Mouse (Mus musculus) adrenal gland, adult (tissue): ENCODE data around the gene Ppa2.

Source experiments
- DNase-seq, 2 experiments: peaks; one replicate each; pipeline ENCODE4 v3.0.0; 2022 to 2023; ENCODE audit warnings: low spot score in 1 of 2; ENCODE audit not compliant: inconsistent age in 2 of 2

The Ppa2 gene

DNA sequence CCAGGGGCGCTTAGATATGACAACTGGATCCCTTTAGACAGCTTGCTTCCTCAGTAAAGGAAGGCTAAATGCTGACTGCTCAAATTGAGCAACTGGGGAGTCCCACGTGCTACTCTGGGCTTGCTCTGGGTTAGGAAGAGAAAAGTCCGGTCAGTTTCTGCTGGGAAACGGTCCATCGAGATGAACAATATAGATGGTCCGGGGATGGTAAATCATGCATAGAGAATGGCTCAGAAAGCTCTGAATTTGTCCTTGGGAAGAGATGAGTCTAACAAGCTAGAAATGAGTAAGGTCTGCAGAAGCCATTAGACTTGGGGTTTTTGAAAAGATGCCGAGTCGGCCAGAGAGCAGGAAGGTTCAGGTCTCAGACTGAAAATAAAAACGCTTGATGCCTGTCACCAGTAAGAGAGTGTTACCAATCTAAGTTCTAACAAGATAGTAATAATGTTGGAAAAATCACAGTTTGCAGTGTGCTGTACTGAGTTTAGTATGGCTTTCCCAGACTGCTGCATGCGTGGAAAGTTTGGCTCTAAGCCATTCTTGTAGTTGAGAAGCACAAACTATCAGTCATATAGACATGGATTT is 80.0 kb downstream of the Ppa2 start:
- DNase-seq = no peak

DNA sequence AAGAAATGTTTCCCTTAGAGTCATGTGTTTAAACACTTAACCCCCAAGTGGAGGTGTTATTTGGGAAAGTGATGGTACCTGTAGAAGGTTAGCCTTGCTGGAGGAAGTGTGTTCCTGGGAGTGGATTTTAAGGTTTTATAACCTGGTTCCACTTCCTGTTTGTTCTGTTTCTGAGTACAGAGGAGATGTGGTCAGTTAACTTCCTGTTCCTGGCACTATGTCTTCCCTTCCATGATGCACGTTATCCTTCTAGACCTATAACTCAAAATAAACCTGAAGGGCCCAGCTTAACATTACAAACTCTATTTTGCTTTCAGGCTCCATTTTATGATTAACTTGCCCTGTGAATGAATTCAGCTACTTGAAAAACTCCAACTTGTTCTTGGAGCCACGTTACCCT is 84.6 kb downstream of the Ppa2 start:
- no peak for DNase-seq

DNA sequence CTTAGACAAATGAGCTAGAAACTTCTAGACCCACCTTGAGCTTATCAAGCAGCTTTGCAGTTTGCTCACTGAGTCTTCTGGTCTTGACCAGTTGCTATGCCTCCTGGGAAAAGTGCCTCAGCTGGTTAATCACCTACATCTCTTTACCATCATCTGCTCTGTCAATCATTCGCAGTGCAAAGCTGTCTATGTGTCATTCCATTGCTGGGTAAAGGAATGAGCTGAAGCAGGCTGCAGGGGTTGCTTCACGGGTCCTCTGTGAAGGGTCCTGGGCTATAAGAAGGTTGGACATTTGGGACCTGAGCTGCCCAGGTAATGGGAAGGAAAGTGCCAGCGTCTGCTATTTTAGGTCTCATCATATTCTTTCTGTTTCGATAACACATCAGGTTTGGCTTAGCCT is 93.9 kb downstream of the Ppa2 start:
- no peak for DNase-seq

- no peak for DNase-seq
These were observed 95.7 kb downstream of the Ppa2 start for GRCm38 (mm10) chr3:133405636-133406035.

- no peak for DNase-seq
These were observed 96.3 kb downstream of the Ppa2 start for GRCm38 (mm10) chr3:133406248-133406647.

DNA sequence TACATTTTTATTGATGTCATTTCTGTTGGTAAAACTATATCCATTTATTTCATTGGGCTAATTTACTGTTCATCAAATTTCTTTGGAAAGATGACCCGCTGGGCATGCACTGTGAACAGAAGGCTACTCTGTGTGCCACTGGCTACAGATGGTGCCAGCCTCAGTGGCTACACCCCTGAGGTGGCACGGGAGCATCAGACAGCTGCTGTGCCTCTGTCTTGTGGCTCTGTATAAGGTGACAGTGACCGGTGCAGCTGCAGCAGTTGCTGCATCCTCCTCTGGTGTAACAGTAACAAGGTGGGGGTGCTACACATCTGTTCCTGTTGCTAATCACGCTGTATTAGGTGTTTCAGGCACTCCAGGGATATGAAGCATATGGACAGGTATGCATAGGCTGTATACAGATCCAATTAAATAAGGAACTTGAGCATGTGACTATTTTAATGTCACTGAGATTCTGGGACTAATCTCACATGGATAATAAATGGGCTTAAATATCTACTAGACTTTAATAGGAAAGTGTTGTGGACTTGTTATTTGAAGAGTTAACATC is 101.3 kb downstream of the Ppa2 start:
- no peak for DNase-seq

- no peak for DNase-seq
These were observed 101.9 kb downstream of the Ppa2 start for GRCm38 (mm10) chr3:133411768-133412167.

DNA sequence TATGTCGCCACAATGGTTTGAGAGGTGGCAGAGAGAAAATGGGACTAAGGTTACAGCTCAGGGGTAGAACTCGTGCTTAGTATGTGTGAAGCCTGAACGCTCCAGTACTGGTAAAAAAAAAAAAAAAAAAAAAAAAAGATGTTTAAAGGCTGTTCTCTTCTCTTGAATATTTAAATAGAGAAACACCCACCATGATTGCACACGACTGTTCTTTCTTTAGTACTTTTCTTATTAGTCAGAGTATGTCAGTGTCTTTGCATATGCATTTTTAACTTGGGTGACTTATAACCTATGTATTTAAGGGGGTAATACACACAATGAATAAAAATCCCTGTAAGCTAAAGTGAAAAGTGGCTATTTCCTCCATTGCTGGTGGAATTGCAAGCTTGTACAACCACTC is 104.8 kb downstream of the Ppa2 start:
- no peak for DNase-seq

DNA sequence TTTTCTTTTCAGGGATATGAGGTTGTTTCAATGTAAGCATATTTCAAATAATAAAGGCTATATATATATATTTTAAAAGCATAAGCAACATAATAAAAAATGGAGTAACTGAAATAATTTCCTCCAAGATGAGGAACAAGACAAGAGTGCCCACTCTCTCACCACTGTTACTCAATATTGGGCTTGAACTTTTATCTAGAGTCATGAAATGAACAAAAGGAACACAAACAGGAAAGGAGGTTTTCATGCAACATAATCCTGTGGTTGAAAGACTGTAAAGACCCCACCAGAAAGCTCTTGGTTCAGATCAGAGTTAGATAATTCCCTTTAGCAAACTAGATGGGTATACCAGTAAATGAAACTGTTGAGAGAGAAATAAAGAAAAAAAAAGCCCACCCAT is 113.2 kb downstream of the Ppa2 start:
- no peak for DNase-seq
